Mouse (Mus musculus) retina, embryonic 14.5 days (tissue): ENCODE measurements at regions not wholly inside any gene's neighbourhood (a gene's known extent, or its start where the extent isn't known, plus 50 kb on each side); places are given as distances from the start of the nearest gene placed in this dataset.

ENCODE experiments used
- DNase-seq: peaks from one replicate; pipeline ENCODE4 v3.0.0-alpha.2; 2015; ENCODE audit warnings: low spot score

- no peak for DNase-seq
These were observed 129.4 kb upstream of the Rcn1 start for GRCm38 (mm10) chr2:105528535-105528934.

GRCm38 (mm10) chr2:105544099-105544498 is 124.6 kb upstream of the Pax6 start:
- no peak for DNase-seq

- no peak for DNase-seq
These were observed 116.6 kb upstream of the Pax6 start for GRCm38 (mm10) chr2:105552092-105552491.

GRCm38 (mm10) chr2:105586782-105587181 is 81.9 kb upstream of the Pax6 start:
- peak; percentile 41 for DNase-seq

- DNase-seq = no peak
These were observed 74.6 kb upstream of the Pax6 start for GRCm38 (mm10) chr2:105594131-105594530.

GRCm38 (mm10) chr2:105604553-105605116 is 64.1 kb upstream of the Pax6 start:
- DNase-seq = peak; percentile 30

GRCm38 (mm10) chr2:105607969-105608538 is 60.6 kb upstream of the Pax6 start:
- DNase-seq = no peak

- no peak for DNase-seq
These were observed 59.9 kb upstream of the Pax6 start for GRCm38 (mm10) chr2:105608756-105609155.

GRCm38 (mm10) chr2:105611014-105611413 is 57.7 kb upstream of the Pax6 start:
- DNase-seq = no peak

GRCm38 (mm10) chr2:105611651-105612050 is 57.0 kb upstream of the Pax6 start:
- DNase-seq = no peak

- peak; percentile 71 for DNase-seq
These were observed 56.5 kb upstream of the Pax6 start for GRCm38 (mm10) chr2:105612051-105612664.

GRCm38 (mm10) chr2:105612706-105613105 is 56.0 kb upstream of the Pax6 start:
- peak; percentile 29 for DNase-seq

GRCm38 (mm10) chr2:105613243-105613642 is 55.5 kb upstream of the Pax6 start:
- DNase-seq = peak; percentile 36

GRCm38 (mm10) chr2:105615891-105616733 is 52.6 kb upstream of the Pax6 start:
- DNase-seq = peak; percentile 87
